Mouse (Mus musculus) CH12F3 (cell line): ENCODE data around the gene Egfl6.
"Not testable (repeated sequence)": the region's sequence is repeated elsewhere in the genome, so short reads cannot be mapped to it uniquely, and the experiment has no call there.

ENCODE experiments used
- in situ Hi-C: fragments of 300-500 bp; cut with MboI; formaldehyde crosslinking; loops from 2 replicates; pipeline ENCODE4 v1.14.3; 2020; ENCODE audit warnings: low sequenced_read_pairs

Egfl6 gene

GRCm38 (mm10) chrX:166518345-166518744 is 67.2 kb downstream of the Egfl6 start, which contains the start of gene Tceanc:
Gene Tceanc (minus strand): TSS chrX:166518567.
- in situ Hi-C loops, result no loop called here

- in situ Hi-C loops, result no loop called here
Measured at GRCm38 (mm10) chrX:166516631-166517030, 68.9 kb downstream of the Egfl6 start.

- in situ Hi-C loops, result no loop called here
Measured at GRCm38 (mm10) chrX:166515923-166516322, 69.6 kb downstream of the Egfl6 start.

GRCm38 (mm10) chrX:166514035-166514434 is 71.5 kb downstream of the Egfl6 start:
- in situ Hi-C loops, result not testable (repeated sequence)

GRCm38 (mm10) chrX:166512071-166512470 is 73.4 kb downstream of the Egfl6 start:
- in situ Hi-C loops, result no loop called here

- in situ Hi-C loops, result no loop called here
Measured at GRCm38 (mm10) chrX:166511107-166511506, 74.4 kb downstream of the Egfl6 start.

- in situ Hi-C loops, result no loop called here
Measured at GRCm38 (mm10) chrX:166509761-166510738, 75.5 kb downstream of the Egfl6 start.

GRCm38 (mm10) chrX:166504421-166504820 is 81.1 kb downstream of the Egfl6 start:
- in situ Hi-C loops, result no loop called here

GRCm38 (mm10) chrX:166499496-166500190 is 85.9 kb downstream of the Egfl6 start:
- in situ Hi-C loops, result no loop called here

- in situ Hi-C loops, result no loop called here
Measured at GRCm38 (mm10) chrX:166497771-166498170, 87.7 kb downstream of the Egfl6 start.

- in situ Hi-C loops, result no loop called here
Measured at GRCm38 (mm10) chrX:166495052-166495451, 90.5 kb downstream of the Egfl6 start.

GRCm38 (mm10) chrX:166479365-166479983 is 106.0 kb downstream of the Egfl6 start, which contains the start of gene Rab9:
Gene Rab9 (minus strand): TSS chrX:166479867.
- in situ Hi-C loops, result no loop called here

- in situ Hi-C loops, result no loop called here
Measured at GRCm38 (mm10) chrX:166478631-166479364, 106.7 kb downstream of the Egfl6 start.

GRCm38 (mm10) chrX:166477393-166477792 is 108.1 kb downstream of the Egfl6 start:
- in situ Hi-C loops, result no loop called here
